Mouse (Mus musculus) cerebellum, adult 11-12 months (tissue): ENCODE measurements around the gene Ctss.
"Not testable (repeated sequence)": the region's sequence is repeated elsewhere in the genome, so short reads cannot be mapped to it uniquely, and the experiment has no call there.

Experiments
- DNase-seq: peaks from one replicate; pipeline ENCODE4 v3.0.0; 2022

Ctss gene

DNA sequence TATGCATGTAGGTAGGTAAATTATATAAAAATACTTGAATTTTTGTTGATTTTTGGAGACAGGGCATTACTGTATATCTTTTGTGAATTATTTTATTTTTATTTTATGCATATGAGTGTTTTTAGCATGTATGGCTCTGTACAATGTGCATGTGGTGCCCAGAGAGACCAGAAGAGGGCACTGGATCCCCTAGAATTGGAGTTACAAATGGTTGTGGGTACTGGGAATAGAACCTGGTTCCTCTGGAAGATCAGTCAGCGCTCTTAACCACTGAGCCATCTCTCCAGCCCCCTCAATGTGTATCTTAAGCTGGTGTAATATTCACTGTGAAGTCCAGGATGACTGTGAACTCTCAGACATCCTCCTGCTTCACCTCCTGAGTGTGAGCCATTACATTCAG lies 8.3 kb downstream of the Ctss start:
- no peak for DNase-seq

DNA sequence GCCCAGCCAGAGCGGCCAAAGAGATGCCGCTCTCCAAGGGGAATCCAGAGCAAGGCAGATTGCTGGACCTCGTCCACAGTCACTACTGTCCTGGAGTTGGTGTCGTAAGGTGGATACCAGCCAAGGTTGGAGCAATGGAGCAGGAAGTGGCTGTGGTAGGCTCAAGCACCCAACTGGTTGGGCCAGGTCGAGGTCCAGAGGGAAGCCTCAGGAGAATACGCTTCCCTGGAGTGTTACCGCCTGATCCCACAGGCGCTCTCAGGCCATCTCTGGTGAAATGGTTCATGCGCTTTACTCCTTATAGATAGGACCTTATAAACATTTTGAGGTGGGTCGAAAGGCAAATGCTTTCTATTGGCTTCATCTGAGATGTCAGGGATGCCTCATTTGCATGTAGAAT lies 12.3 kb downstream of the Ctss start:
- DNase-seq, result no peak

DNA sequence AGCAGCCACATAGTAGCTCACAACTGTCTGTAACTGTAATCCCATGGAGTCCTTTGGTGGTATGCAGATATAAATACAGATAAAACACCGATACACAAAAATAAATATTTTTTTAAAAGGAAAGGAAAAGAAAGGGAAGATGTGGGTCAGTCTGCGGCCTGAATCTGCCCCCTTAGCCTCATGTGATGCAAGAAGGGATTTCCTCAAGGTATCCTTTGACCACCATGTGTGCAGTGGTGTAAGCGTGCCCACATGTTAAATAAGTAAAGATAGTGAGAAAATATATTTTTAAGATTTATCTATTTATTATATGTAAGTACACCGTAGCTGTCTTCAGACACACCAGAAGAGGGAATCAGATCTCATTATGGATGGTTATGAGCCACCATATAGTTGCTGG lies 13.3 kb downstream of the Ctss start:
- no peak for DNase-seq

DNA sequence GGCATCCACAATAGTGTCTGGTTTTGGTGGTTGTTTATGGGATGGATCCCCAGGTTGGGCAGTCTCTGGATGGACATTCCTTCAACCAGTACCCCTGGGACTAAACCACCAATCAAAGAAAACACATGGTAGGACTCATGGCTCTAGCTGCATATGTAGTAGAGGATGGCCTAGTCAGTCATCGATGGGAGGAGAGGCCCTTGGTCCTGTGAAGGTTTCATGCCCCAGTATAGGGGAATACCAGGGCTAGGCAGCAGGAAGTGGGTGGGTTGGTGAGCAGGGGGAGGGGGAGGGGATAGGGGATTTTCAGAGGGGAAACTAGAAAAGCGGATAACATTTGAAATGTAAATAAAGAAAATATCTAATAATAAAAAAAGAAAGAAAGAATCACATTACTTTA lies 14.6 kb downstream of the Ctss start:
- not testable (repeated sequence) for DNase-seq

DNA sequence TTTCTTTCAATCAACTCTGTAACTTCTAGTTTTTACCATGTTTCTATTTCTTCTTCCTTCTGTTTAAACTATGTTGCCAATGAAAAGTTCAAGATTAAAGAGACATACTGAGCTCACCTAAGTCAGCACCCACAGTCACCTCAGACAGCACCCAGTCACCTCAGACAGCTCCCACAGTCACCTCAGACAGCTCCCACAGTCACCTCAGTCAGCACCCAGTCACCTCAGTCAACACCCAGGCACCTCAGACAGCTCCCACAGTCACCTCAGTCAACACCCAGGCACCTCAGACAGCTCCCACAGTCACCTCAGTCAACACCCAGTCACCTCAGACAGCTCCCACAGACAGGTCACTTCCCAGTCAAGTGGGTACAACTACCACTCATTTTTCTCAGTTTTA lies 15.6 kb downstream of the Ctss start:
- DNase-seq, result no peak

DNA sequence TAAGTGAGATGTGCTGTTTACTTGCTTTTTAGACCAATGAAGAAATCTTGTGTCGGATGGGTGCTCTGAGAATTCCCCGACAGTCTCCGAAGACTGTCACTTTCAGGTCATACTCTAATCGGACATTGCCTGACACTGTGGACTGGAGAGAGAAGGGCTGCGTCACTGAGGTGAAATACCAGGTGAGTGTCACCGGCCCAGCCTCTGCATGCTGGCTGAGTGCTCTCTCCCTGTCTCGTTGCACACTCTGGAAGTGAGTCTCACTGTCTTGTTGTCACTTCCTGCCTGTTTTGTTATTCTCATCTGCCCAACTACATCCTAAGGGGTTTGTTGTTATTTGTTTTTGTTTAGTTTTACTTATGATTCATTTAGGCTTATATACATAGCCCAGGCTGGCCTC lies 16.4 kb downstream of the Ctss start:
- DNase-seq, result no peak

DNA sequence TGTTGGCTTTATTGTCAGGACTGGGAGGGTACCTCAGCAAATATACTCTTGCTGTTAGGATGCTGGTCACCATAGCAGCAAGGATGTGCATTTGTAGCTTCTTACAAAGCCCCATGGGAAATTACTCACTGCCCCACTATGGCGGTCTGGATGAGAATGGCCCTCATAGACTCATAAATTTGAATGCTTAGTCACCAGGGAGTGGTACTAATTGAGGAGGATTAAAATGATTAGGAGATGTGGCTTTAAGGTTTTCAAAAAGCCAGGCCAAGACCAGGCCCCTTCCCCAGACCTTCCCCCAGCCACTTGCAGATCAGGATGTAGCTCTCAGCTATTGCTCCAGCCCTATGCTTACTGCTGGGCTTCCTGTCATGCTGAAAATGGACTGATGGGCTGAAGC lies 23.6 kb downstream of the Ctss start:
- DNase-seq, result no peak

DNA sequence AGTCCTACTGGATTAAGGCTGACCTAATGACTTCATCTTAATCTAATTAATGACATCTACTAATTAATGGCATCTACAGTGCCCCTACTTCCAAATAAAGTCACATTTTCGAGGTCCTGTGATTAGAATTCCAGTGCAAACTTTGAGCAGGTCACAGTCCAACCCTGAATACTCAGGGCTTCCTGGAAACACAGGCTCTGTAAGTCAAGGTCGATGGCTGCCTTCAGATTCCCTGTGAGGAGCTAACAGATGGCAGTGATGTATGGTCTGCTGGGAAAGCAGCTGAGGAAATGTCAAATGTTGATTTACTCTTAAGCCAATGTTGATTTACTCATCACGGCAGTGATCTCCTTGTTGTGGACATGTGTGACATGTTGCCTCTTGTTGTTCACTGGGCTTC lies 27.4 kb downstream of the Ctss start:
- DNase-seq, result no peak

DNA sequence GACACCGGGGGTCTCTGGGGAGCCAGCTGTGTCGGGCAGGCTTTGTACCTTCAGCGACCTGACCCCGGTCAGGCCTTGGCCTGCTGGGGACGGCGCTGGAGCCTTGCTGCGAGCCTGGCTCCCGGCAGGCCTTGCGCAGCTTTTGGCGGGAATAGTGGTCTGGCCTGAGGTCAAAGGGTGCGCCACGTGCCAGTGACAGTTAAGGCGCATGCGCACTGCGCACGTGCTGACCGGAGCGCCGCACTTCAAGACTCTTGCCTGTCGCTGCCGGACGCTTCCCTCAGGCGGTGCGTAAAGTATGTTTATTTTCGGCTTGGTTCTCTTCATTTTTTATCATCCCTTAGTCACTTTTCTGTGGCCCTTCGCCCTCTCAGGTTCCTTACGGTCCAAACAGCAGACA lies 32.9 kb downstream of the Ctss start, which contains the start of gene Hormad1:
Hormad1 (plus strand) TSS at position 241 of the 400 bp plus-strand sequence.
- no peak for DNase-seq

DNA sequence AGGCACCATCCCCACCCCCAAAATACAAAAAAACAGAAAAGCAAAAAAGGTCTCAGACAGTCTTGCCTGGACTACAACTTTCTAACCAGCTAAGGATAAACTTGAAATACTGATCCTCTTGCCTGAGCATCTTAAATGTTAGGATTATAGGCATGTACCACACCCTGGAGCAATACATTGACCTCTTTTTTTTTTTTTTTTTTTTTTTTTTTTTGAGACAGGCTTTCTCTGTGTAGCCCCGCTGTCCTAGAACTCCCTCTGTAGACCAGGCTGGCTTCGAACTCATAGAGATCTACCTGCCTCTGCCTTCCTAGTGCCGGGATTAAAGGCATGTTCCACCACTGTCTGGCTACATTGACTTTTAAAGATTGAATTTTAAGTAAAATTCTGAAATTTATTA lies 34.2 kb downstream of the Ctss start:
- no peak for DNase-seq

DNA sequence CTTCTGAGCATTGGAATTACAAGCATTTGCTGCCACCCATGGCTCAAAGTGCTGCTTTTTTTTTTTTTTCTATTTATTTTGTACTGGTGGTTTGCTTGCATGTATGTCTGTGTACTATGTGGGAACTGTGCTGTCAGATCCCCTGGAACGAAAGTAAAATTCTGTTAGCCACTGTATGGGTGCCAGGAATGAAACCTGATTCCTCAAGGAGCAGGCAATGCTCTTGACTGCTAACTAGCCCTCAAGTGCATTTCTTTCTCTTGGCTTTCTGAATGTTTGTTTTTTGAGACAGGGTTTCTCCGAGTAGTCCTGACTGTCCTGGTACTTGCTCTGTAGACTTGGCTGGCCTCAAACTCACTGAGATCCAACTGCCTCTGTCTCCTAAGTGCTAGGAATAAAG lies 35.2 kb downstream of the Ctss start:
- DNase-seq, result no peak

DNA sequence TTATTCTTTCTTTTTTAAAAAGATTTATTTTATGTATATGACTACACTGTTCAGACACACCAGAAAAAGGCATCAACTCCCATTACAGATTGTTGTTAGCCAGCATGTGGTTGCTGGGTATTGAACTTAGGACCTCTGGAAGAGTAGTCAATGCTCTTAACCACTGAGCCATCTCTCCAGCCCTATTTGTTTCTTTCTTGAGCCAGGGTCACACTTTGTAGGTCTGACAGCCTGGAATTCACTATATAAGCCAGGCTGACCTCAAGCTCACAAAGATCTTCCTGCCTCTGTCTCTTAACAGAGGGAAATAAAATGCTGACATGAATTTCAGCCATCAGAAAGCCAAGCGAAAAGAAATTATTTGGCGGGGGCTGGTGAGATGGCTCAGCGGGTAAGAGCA lies 43.0 kb downstream of the Ctss start:
- no peak for DNase-seq

DNA sequence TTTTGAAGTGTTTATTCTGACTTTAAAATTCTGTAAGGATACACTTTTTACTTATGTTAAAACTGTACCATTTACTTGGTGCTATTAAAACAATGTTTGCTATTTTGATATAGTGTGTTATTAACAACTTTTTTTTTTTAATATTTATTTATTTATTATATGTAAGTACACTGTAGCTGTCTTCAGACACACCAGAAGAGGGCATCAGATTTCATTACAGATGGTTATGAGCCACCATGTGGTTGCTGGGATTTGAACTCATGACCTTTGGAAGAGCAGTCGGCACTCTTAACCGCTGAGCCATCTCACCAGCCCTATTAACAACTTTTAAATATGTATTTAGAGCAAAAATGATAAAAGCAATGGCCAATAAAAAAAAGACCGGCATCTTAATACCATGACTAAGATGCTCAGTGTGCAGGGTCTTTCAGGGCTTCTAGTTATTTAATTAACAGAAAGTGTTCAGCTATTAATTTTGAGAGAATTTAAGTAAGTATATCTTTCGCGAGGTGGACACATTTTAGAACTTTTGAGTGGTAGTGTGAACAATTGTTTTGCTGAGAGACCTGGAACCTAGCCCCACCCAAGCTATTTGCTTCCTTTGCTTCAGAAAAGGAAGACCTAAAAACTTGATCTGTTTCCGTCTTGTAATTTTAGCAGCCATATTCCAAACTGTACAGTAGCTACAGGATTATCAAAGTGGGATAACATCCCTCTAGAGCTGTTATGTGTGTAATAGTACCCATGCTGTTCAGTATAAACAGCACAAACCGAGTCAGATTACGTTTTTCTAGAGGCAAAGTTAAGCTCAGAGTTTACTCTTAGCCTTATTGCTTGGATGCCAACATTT lies 61.4 kb downstream of the Ctss start:
- no peak for DNase-seq

DNA sequence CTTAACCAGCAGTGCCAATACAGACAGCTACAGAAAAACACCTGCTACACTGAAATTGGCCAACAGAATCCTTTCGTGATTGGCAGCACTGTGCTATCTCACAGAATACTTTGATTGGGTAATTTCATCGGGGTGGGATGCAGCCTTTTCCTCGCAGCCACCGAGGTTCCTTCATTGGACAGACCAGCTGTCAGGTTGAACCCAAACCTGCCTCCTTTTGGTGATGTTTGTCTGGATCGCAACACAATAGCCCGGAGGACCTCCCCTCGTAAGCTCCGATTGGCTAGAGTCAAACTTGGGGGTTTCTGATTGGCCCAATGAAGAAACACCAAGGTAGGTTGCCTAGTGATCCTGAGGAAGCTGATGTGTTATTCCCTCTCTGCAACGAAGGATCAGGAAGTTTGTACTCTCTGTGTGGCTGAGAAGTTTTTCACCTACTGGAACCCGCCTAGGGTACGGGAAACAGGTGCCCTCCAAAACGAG lies 62.1 kb downstream of the Ctss start, which contains the start of gene Golph3l:
Golph3l (plus strand) TSS at position 331 of the 483 bp plus-strand sequence.
- peak; percentile 97 for DNase-seq

DNA sequence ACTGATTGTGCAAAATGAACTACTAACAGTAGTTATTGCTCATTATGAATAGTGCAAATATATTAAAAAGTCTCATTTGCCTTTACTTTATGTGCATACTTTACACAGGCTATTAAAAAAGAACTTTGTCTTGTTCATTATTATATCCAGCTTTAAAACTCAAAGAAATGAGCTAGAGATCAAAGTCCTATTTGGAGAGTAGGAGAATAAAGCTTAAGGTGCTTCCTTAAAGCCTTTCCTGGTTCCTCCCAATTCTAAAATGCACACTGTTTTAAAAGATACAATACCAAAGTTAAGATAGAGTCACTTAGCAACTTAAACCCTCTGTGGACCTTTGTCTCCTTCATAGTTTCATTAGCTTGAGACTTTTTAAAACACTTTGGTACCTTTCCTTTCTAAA lies 72.1 kb downstream of the Ctss start:
- DNase-seq, result no peak

DNA sequence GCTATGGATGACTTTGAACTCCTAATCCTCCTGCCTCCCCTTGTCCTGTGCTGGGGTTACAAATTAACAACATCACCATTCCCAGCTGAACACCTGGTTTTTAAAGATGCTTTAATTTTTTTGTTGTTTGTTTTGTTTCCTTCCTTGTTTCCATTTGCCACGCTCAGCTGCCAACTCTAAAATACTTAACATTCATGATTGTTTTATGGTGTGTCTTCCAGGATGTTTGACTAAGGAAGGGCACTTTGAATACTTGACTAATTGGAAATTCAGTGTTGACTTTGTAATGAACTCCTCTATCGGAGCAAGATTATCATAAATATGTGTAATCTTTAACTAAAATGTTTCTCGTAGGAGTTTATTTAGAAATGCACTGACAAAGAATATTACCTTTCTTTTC lies 74.7 kb downstream of the Ctss start:
- DNase-seq, result no peak
